Mouse (Mus musculus): ENCODE measurements around the gene Cisd1. TPM values are rescaled to one million over a fixed set of nuclear protein-coding genes. Genes with fewer than 3 reads are reported as not detected.
A peak's percentile ranks its signal among the peaks of the same experiment; 100 is the strongest.

Gene Cisd1
- polyA plus RNA-seq, 1 experiment from 2014 or later, result 217 TPM

DNA sequence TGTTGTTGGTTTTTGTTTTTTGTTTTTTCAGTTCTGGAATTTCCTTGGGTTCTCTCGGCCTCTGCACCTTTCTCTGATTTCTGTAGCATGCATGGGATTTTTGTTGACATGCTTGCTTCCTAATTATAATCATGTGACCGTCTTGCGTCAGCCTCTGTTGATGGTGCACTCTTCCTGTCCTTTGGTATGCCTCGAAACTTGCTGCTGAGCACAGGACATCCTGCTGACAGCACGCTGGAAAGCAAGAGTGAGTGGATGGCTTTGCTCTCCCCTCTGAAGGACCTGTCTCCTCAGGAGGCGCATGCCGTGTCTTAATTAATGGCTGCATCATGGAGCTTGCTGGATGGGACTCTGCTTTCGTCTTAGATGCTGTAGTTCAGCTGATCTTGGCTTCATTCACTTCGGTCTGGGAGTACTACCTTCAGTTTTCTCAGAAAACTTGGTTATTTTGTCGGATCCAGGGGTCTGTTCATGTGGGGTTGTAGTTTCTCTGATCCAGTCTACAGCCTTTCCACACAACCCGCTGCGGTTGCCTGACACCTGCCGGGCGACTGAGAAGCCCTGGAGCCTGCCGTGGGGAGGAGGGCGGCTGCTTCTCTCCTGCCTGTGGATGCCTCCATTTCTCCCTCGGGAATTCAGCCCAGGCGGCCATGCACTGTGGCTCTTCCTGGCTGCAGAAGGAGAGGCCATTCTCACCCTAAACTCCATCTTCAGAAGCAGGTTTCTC is 17.2 kb upstream of the Cisd1 start:
- Histone ChIP-seq H3K9me3 (ENCODE audit: control insufficient read depth, low read length) (no peaks in the 10 kb centered on the region), H3K4me3 (ENCODE audit: control insufficient read depth in 1 of 2, insufficient read depth in 1 of 2, low read depth in 1 of 2, low read length in 2 of 2) (peak overlapping the region in 1 of 2 experiments; percentile 16; a peak in 1 of 4 replicates), H3K9ac (ENCODE audit: low read length) (no peak overlapping the region), H3K36me3 (ENCODE audit: control insufficient read depth, insufficient read depth, low read length) (peaks cover 12% of the 10 kb centered on the region), H3K4me1 (ENCODE audit: control insufficient read depth in 2 of 2, insufficient read depth in 2 of 2, low read length in 2 of 2) (peaks cover 11 to 12% of the 10 kb centered on the region in 2 experiments), H3K27ac (replicated peaks in 1 of 2; ENCODE audit: control insufficient read depth in 1 of 2, insufficient read depth in 1 of 2, low read depth in 2 of 2, low read length in 2 of 2) (no peak overlapping the region), H3K4me2 (ENCODE audit: low read length) (peak overlapping the region; percentile 60), H3K27me3 (ENCODE audit: control insufficient read depth, insufficient read depth, low read length) (no peaks in the 10 kb centered on the region)
- WGBS, result 13% methylated on average over 18 of the region's 18 CpGs
- no peak for ATAC-seq (ENCODE audit: insufficient number of reproducible peaks, insufficient read depth, low FRiP score, low read depth)

DNA sequence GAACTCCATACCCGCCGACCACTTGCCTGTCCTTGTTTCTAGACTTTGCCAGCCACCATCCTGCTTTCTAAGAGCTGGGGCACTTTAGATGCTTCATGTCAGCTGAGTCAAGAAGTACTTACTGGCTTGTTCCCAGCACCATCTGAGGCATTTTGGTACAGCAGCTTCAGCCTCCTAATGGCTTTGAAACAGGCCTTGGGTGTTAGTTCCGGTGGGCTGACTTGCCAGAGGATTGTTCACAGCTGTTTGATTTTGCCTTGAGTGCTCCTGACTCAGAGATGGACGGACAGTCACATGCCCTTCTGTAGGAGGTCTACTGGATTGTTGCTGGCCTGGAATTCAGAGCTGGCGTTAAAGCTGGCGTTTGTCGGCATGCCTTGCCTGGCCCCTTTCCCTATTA is 16.3 kb upstream of the Cisd1 start:
- 71% methylated on average over 7 of the region's 7 CpGs for WGBS
- Histone ChIP-seq H3K27me3 (ENCODE audit: control insufficient read depth, insufficient read depth, low read length) (no peaks in the 10 kb centered on the region), H3K9ac (ENCODE audit: low read length) (no peak overlapping the region), H3K36me3 (ENCODE audit: control insufficient read depth, insufficient read depth, low read length) (peaks cover 10% of the 10 kb centered on the region), H3K4me1 (ENCODE audit: control insufficient read depth in 2 of 2, insufficient read depth in 2 of 2, low read length in 2 of 2) (peaks cover 11 to 12% of the 10 kb centered on the region in 2 experiments), H3K27ac (replicated peaks in 1 of 2; ENCODE audit: control insufficient read depth in 1 of 2, insufficient read depth in 1 of 2, low read depth in 2 of 2, low read length in 2 of 2) (no peak overlapping the region), H3K9me3 (ENCODE audit: control insufficient read depth, low read length) (no peaks in the 10 kb centered on the region), H3K4me2 (ENCODE audit: low read length) (no peak overlapping the region), H3K4me3 (ENCODE audit: control insufficient read depth in 1 of 2, insufficient read depth in 1 of 2, low read depth in 1 of 2, low read length in 2 of 2) (no peak overlapping the region)
- ATAC-seq (ENCODE audit: insufficient number of reproducible peaks, insufficient read depth, low FRiP score, low read depth), result no peak

DNA sequence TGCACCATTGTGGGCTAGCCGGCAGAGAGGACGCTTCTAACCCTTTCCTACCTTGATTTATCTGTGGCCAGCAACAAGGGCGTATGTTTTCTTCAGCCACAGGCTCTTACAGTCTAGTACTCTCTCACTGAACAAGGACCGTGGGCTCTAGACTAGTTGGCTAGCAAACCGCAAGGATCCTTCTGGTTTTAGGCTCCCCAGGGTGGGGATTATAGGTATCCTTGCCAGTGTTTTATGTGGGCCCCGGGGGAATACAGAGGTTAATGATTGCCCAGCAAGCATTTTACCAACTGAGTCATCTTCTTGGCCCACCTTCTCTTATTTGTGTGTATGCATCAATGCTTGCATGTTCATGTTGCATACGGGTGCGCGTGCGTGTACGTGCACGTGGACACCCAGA is 10.2 kb upstream of the Cisd1 start:
- Histone ChIP-seq H3K27me3 (ENCODE audit: control insufficient read depth, insufficient read depth, low read length) (no peaks in the 10 kb centered on the region), H3K36me3 (ENCODE audit: control insufficient read depth, insufficient read depth, low read length) (no peaks in the 10 kb centered on the region; the same call in 1 of the 2 replicates), H3K9me3 (ENCODE audit: control insufficient read depth, low read length) (no peaks in the 10 kb centered on the region), H3K9ac (ENCODE audit: low read length) (no peak overlapping the region), H3K4me1 (ENCODE audit: control insufficient read depth in 2 of 2, insufficient read depth in 2 of 2, low read length in 2 of 2) (0 out of 4 replicates have a peak, but pooled peaks cover 0 to 3% of the 10 kb centered on the region in 2 experiments), H3K4me2 (ENCODE audit: low read length) (no peak overlapping the region), H3K27ac (replicated peaks in 1 of 2; ENCODE audit: control insufficient read depth in 1 of 2, insufficient read depth in 1 of 2, low read depth in 2 of 2, low read length in 2 of 2) (no peak overlapping the region), H3K4me3 (ENCODE audit: control insufficient read depth in 1 of 2, insufficient read depth in 1 of 2, low read depth in 1 of 2, low read length in 2 of 2) (no peak overlapping the region)
- WGBS, result 91% methylated on average over 12 of the region's 12 CpGs
- ATAC-seq (ENCODE audit: insufficient number of reproducible peaks, insufficient read depth, low FRiP score, low read depth), result no peak

DNA sequence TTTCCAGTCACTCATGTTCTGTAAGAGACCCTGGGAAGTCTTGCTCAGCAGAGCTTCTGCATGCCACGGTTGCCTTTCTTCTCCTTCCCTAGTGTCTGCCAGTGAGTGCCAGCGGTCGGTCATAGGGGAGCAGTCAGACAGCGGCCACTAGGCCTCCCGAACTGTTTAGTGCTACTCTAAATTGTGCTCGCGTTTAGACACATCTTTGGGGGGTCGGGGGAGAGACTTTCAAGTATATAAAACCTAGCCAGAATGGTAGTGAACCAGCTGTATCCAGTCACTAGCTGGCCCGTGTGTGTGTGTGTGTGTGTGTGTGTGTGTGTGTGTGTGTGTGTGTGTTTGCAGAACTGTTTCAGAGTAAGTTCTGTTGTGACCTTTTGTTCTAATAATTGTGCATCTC is 9.1 kb upstream of the Cisd1 start:
- Histone ChIP-seq H3K27me3 (ENCODE audit: control insufficient read depth, insufficient read depth, low read length) (no peaks in the 10 kb centered on the region), H3K27ac (replicated peaks in 1 of 2; ENCODE audit: control insufficient read depth in 1 of 2, insufficient read depth in 1 of 2, low read depth in 2 of 2, low read length in 2 of 2) (no peak overlapping the region), H3K4me2 (ENCODE audit: low read length) (no peak overlapping the region), H3K4me1 (ENCODE audit: control insufficient read depth in 2 of 2, insufficient read depth in 2 of 2, low read length in 2 of 2) (peaks cover 0 to 9% of the 10 kb centered on the region in 2 experiments; a peak in 3 of 4 replicates), H3K9ac (ENCODE audit: low read length) (no peak overlapping the region), H3K4me3 (ENCODE audit: control insufficient read depth in 1 of 2, insufficient read depth in 1 of 2, low read depth in 1 of 2, low read length in 2 of 2) (no peak overlapping the region), H3K36me3 (ENCODE audit: control insufficient read depth, insufficient read depth, low read length) (no peaks in the 10 kb centered on the region; the same call in 1 of the 2 replicates), H3K9me3 (ENCODE audit: control insufficient read depth, low read length) (no peaks in the 10 kb centered on the region)
- 50% methylated on average over 9 of the region's 9 CpGs for WGBS
- no peak for ATAC-seq (ENCODE audit: insufficient number of reproducible peaks, insufficient read depth, low FRiP score, low read depth)

DNA sequence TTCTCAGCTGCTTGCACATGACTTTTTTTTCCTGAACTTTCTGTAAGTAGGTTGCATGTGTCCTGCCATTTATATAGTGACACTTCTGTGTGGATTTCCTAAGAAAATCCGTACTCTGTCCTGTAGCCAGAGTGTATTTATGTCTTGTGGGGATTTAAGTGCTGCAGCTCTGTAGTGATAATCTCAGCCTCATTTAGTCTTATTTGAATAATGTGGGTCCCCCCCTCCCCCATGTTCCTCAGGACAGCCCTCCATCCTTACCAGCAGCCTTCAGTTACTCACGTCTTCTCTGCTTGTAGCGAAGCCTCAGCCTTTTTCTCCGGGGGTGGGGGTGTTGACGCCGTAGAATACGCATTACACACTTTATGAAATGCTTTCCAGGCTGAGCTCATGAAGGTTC is 6.5 kb upstream of the Cisd1 start:
- no peak overlapping the region for H3K27ac ChIP-seq (replicated peaks in 1 of 2; ENCODE audit: control insufficient read depth in 1 of 2, insufficient read depth in 1 of 2, low read depth in 2 of 2, low read length in 2 of 2)
- H3K27me3 ChIP-seq (ENCODE audit: control insufficient read depth, insufficient read depth, low read length), result no peaks in the 10 kb centered on the region
- H3K36me3 ChIP-seq (ENCODE audit: control insufficient read depth, insufficient read depth, low read length), result no peaks in the 10 kb centered on the region; the same call in 1 of the 2 replicates
- H3K4me1 ChIP-seq (ENCODE audit: control insufficient read depth in 2 of 2, insufficient read depth in 2 of 2, low read length in 2 of 2), result peaks cover 0 to 12% of the 10 kb centered on the region in 2 experiments; a peak in 3 of 4 replicates
- 94% methylated on average over 7 of the region's 7 CpGs for WGBS
- H3K9ac ChIP-seq (ENCODE audit: low read length), result no peak overlapping the region
- H3K4me2 ChIP-seq (ENCODE audit: low read length), result no peak overlapping the region
- no peaks in the 10 kb centered on the region for H3K9me3 ChIP-seq (ENCODE audit: control insufficient read depth, low read length)
- no peak overlapping the region for H3K4me3 ChIP-seq (ENCODE audit: control insufficient read depth in 1 of 2, insufficient read depth in 1 of 2, low read depth in 1 of 2, low read length in 2 of 2)
- no peak for ATAC-seq (ENCODE audit: insufficient number of reproducible peaks, insufficient read depth, low FRiP score, low read depth)

DNA sequence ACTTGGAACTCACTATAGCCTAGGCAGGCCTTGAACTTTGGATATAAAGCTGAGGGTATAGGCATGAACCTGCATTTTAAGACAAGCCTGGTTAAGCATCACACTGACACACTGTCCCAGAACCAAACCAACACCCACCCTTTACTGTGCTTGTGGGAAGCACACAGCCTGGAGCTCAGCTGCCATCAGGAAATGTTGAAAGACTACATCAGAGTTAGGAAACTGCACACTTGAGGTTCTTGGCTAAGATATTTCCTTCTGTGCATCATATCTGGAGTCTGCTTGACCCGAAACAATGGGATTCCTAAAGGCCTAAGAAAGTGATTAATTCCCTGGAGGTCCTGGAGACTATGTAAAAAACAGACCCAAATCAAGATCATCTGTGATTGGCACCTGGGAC is 4.5 kb upstream of the Cisd1 start:
- peak overlapping the region in 1 of 2 experiments; percentile 65; a peak in 1 of 4 replicates for H3K4me3 ChIP-seq (ENCODE audit: control insufficient read depth in 1 of 2, insufficient read depth in 1 of 2, low read depth in 1 of 2, low read length in 2 of 2)
- H3K9ac ChIP-seq (ENCODE audit: low read length), result no peak overlapping the region
- H3K27me3 ChIP-seq (ENCODE audit: control insufficient read depth, insufficient read depth, low read length), result no peaks in the 10 kb centered on the region
- H3K9me3 ChIP-seq (ENCODE audit: control insufficient read depth, low read length), result no peaks in the 10 kb centered on the region
- ATAC-seq (ENCODE audit: insufficient number of reproducible peaks, insufficient read depth, low FRiP score, low read depth), result no peak
- H3K4me1 ChIP-seq (ENCODE audit: control insufficient read depth in 2 of 2, insufficient read depth in 2 of 2, low read length in 2 of 2), result peaks cover 0 to 17% of the 10 kb centered on the region in 2 experiments; a peak in 3 of 4 replicates
- no peak overlapping the region for H3K27ac ChIP-seq (replicated peaks in 1 of 2; ENCODE audit: control insufficient read depth in 1 of 2, insufficient read depth in 1 of 2, low read depth in 2 of 2, low read length in 2 of 2)
- no peaks in the 10 kb centered on the region; the same call in 1 of the 2 replicates for H3K36me3 ChIP-seq (ENCODE audit: control insufficient read depth, insufficient read depth, low read length)
- 67% methylated on average over 1 of the region's 1 CpGs for WGBS
- peak overlapping the region; percentile 86 for H3K4me2 ChIP-seq (ENCODE audit: low read length)

DNA sequence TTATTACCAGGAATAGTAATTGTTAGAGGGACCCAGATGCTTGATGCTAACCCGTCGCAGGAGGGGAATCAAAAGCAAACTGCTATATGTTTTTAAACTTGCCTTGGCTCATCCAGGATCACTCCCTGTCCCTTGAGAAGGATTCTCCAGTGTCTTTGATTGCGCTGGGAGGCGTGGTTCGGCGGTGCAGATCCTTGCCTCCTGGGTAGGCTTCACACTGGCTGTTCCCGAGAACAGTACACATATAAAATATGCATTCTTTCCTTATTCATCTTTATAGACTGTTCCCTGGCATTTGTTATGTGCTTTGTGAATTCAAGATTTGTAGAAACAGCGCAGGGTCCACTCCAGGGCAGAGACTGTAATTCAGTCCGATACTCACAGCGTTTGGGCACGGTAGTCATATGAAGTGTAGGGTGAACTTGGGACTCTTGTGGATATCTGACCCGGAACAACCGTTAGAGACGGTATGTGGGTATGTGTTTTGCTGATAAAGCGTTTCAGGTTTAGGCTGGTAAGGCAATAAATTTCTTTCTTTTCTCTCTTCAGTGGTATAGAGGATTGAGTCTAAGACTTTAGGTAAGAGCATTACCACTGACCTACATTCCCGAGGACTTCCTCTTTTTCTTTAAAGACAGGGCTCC is 4.0 kb upstream of the Cisd1 start:
- H3K4me2 ChIP-seq (ENCODE audit: low read length), result peak overlapping the region; percentile 86
- no peaks in the 10 kb centered on the region for H3K27me3 ChIP-seq (ENCODE audit: control insufficient read depth, insufficient read depth, low read length)
- peaks cover 1 to 22% of the 10 kb centered on the region in 2 experiments; a peak in 3 of 4 replicates for H3K4me1 ChIP-seq (ENCODE audit: control insufficient read depth in 2 of 2, insufficient read depth in 2 of 2, low read length in 2 of 2)
- H3K36me3 ChIP-seq (ENCODE audit: control insufficient read depth, insufficient read depth, low read length), result no peaks in the 10 kb centered on the region; the same call in 1 of the 2 replicates
- WGBS, result 26% methylated on average over 16 of the region's 16 CpGs
- H3K9me3 ChIP-seq (ENCODE audit: control insufficient read depth, low read length), result no peaks in the 10 kb centered on the region
- peak overlapping the region; percentile 65 to 89 for H3K4me3 ChIP-seq (ENCODE audit: control insufficient read depth in 1 of 2, insufficient read depth in 1 of 2, low read depth in 1 of 2, low read length in 2 of 2)
- ATAC-seq (ENCODE audit: insufficient number of reproducible peaks, insufficient read depth, low FRiP score, low read depth), result no peak
- H3K27ac ChIP-seq (replicated peaks in 1 of 2; ENCODE audit: control insufficient read depth in 1 of 2, insufficient read depth in 1 of 2, low read depth in 2 of 2, low read length in 2 of 2), result peak overlapping the region in 1 of 2 experiments; percentile 76; a peak in 1 of 4 replicates
- peak overlapping the region; percentile 85 for H3K9ac ChIP-seq (ENCODE audit: low read length)

All from heart, embryonic 14.5 days (tissue).